Mouse (Mus musculus) liver, embryonic 15.5 days (tissue): ENCODE data around the gene BC048671. TPM values are rescaled to one million over a fixed set of nuclear protein-coding genes. Genes with fewer than 3 reads are reported as not detected.

Source experiments
- ATAC-seq: fragments of 200-750 bp; cut with Nextera tagmentation; 2 replicates; pipeline ENCODE4 v1.8.0; 2017; ENCODE audit warnings: moderate number of reproducible peaks, mild to moderate bottlenecking, moderate library complexity; ENCODE audit not compliant: insufficient read depth
- H3K27ac ChIP-seq: fragments of 300-500 bp; sonication (generic); replicated peaks from 2 replicates; pipeline ENCODE4 v1.5.1; 2015; ENCODE audit warnings: mild to moderate bottlenecking, inconsistent platforms
- H3K27me3 ChIP-seq: fragments of 300-500 bp; sonication (generic); 2 replicates; pipeline ENCODE4 v1.6.1; 2015; ENCODE audit warnings: mild to moderate bottlenecking, inconsistent platforms
- H3K36me3 ChIP-seq: fragments of 300-500 bp; sonication (generic); replicated peaks from 2 replicates; pipeline ENCODE4 v1.6.1; 2015; ENCODE audit warnings: moderate library complexity, mild to moderate bottlenecking, inconsistent platforms
- H3K4me1 ChIP-seq: fragments of 300-500 bp; sonication (generic); replicated peaks from 2 replicates; pipeline ENCODE4 v1.6.1; 2015; ENCODE audit warnings: inconsistent platforms
- H3K4me2 ChIP-seq: fragments of 300-500 bp; sonication (generic); 2 replicates; pipeline ENCODE4 v1.6.1; 2015; ENCODE audit warnings: moderate library complexity, mild to moderate bottlenecking, inconsistent platforms
- H3K4me3 ChIP-seq: fragments of 300-500 bp; sonication (generic); replicated peaks from 2 replicates; pipeline ENCODE4 v1.5.1; 2015; ENCODE audit warnings: mild to moderate bottlenecking, inconsistent platforms
- H3K9ac ChIP-seq: fragments of 300-500 bp; sonication (generic); 2 replicates; pipeline ENCODE4 v1.6.1; 2015; ENCODE audit warnings: moderate library complexity, mild to moderate bottlenecking, inconsistent platforms
- H3K9me3 ChIP-seq: fragments of 300-500 bp; sonication (generic); replicated peaks from 2 replicates; pipeline ENCODE4 v1.6.1; 2016; ENCODE audit warnings: inconsistent platforms
- WGBS: fragments of 180-500 bp; shearing (Covaris S2); methylation state at CpG from one replicate; pipeline ENCODE4 v1.1.7; 2015; ENCODE audit warnings: mixed read lengths; ENCODE audit not compliant: insufficient replicate concordance; 5-methylcytosine and 5-hydroxymethylcytosine counted together
- polyA plus RNA-seq: library from polyadenylated mRNA; unstranded; fragments of >200 nt; fragmentation: Nextera tagmentation; extraction: Ambion mirVana; gene quantifications from 2 replicates; pipeline ENCODE4 v1.2.1, GENCODE M21; 2015

BC048671 gene
- 0.10 TPM in 1 of 2 replicates, not detected in the other for polyA plus RNA-seq

DNA sequence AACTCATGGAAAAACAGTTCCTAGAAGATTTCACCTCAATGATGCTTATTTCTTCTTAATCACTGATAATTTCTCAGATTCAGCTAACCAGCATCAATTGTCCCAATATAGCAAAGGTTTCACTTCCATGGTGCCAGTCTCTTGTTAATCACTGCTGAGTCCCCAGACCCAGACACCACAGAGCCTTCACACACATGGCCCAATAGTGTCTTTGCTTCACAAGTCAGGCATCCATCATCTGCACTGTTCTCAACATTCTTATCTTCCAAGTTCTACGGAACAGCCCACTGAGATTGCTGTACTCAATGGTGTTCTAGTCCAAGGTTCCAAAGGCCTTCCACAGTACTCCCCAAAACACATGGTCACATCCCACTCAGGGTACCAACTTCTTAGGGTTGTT lies at the start of gene BC048671:
Gene BC048671, plus strand, starts transcription at position 301 of the 400 bp plus-strand sequence.
- 73% methylated on average over 1 of the region's 1 CpGs for WGBS
- H3K4me2 ChIP-seq, result no peak within 1 kb of the TSS
- H3K36me3 ChIP-seq, result no peaks in the 10 kb centered on the region
- no peak for ATAC-seq
- no peak within 1 kb of the TSS for H3K9ac ChIP-seq
- no peaks in the 10 kb centered on the region for H3K9me3 ChIP-seq
- no peaks in the 10 kb centered on the region for H3K4me1 ChIP-seq
- no peak within 1 kb of the TSS for H3K4me3 ChIP-seq
- H3K27ac ChIP-seq, result no peak within 1 kb of the TSS
- no peaks in the 10 kb centered on the region for H3K27me3 ChIP-seq

DNA sequence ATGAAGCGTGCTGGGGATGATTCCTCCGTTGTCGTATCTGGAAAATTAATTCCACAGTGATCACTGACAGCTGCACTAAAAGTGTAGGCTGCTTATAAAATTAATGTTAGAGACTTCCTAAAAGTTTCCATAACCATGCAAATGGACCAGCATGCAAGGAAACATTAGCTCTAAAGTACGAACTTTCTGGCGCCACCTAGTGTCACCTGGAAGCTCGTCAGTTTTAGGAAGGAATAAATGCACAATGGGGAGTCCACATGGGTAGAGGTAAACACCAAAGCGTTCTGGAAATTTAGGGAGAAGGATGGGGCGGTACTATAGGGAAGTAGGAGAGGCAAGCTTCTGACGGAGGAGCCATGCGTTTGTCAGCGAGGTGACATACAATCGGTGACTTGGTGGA lies 12.8 kb upstream of the BC048671 start:
- WGBS, result 39% methylated on average over 12 of the region's 12 CpGs
- Histone ChIP-seq H3K9ac (no peak overlapping the region), H3K27ac (no peak overlapping the region), H3K4me1 (no peaks in the 10 kb centered on the region), H3K4me3 (no peak overlapping the region), H3K27me3 (no peaks in the 10 kb centered on the region), H3K4me2 (no peak overlapping the region), H3K9me3 (no peaks in the 10 kb centered on the region), H3K36me3 (no peaks in the 10 kb centered on the region)
- ATAC-seq, result no peak

DNA sequence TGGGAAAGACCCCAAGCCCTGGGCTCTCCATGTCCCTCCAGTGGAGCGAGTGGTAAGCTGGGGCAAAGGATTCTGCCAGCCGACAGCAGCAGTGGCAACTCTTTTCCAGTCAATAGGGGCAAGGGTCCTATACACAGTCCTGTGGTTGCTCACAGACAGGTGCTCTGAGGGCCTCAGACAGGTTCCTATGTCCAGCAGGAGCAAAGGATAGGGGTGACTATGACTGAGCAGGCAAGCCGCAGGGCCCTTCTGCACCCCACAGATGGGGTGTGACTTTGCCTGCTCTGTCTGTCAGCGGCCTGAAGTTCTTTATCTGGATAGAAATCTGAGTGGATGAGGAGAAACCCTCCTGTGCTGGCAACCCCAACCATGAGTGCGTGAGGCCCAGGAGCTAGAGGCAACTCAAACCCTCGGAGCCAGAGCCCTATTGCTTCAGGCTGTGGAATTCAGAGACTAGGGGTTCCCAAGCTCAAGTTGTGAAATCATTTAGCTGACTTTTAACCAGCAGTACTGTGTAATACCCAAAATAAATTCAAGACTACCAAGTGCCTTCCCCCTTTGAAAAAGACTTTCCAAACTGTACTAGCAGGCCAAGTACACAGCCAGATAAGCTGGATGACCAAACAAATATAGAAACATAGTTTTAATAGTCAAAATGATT lies 5.4 kb downstream of the BC048671 start:
- H3K4me3 ChIP-seq, result no peak overlapping the region
- no peak overlapping the region for H3K9ac ChIP-seq
- peak overlapping the region; percentile 48; the same call in 1 of the 2 replicates for H3K27ac ChIP-seq
- H3K27me3 ChIP-seq, result no peaks in the 10 kb centered on the region
- no peak overlapping the region for H3K4me2 ChIP-seq
- H3K4me1 ChIP-seq, result no peaks in the 10 kb centered on the region
- peak; percentile 68 for ATAC-seq
- WGBS, result 56% methylated on average over 6 of the region's 6 CpGs
- H3K36me3 ChIP-seq, result 0 out of 2 replicates have a peak, but pooled peaks cover 6% of the 10 kb centered on the region
- no peaks in the 10 kb centered on the region for H3K9me3 ChIP-seq

DNA sequence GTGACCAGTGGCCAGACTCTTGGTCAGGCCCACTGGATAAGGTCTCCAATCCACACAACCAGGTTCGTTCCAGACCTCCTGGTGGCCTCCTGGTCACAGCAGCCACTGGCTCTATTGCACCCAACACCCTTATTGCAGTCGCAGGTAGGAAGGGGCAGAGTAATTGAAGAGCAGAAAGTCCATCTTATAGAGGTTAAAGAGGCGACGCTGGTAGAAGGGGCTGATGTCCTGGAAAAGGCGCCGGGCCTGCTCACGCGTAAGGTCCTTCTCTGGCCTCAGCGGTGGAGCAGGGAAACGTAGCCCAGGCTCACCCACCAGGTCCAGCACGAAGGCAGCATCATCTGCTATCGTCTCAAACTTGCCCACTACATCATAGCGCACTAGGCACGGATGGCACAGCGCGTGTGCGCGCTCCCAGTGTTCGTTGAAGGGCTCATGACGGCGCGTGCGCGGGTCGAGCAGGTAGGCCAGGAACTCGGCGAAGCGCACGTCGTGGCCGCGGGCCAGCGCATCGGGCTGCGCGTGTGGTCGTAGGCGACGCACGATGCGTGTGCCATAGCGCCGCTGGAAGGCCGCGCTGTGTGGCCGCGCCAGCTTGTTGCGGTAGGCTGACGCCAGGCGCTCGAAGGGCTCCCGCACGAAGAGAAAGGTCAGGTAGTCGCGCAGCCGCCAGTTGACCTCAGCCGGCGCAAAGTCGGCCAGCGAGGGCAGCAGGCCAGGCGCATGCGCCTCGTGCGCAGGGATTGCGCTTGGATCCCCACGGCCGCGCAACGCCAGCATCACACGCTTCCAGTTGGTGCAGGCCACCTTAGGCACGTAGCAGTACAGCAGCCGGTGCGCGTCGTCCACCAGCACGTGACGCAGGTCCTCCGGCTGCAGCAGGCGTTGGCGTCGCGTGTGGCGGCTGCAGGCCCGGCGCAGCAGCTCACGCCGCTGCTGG lies 8.1 kb downstream of the BC048671 start:
- H3K27ac ChIP-seq, result no peak overlapping the region
- WGBS, result 80% methylated on average over 87 of the region's 87 CpGs
- ATAC-seq, result no peak

DNA sequence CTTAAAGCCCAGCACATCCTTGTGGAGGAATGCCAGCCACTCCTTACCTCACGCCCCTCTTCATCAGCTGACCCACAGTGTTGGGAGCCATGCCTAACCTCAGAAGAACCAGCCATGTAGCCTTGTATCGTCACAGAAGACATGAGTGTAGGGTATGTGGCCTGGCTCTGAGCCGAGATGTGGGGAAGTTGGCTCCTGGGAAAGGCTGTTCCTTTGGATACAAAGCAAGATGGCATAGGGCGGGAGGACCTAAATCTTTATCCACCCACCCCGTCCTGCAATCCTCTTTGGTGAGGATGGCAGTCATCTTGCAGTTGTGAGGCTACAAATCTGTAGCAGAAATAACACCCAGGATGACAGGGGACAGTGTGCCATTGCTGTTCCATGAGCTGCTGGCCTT lies 14.9 kb downstream of the BC048671 start:
- ATAC-seq, result no peak
- Histone ChIP-seq H3K4me2 (no peak overlapping the region), H3K4me1 (peaks cover 10% of the 10 kb centered on the region), H3K36me3 (no peaks in the 10 kb centered on the region; the same call in 1 of the 2 replicates), H3K9me3 (no peaks in the 10 kb centered on the region), H3K9ac (no peak overlapping the region), H3K4me3 (no peak overlapping the region), H3K27me3 (no peaks in the 10 kb centered on the region), H3K27ac (no peak overlapping the region)
- 58% methylated on average over 5 of the region's 5 CpGs for WGBS

More for the DNA sequence above, 8.1 kb downstream of the BC048671 start:
- no peak overlapping the region for H3K4me3 ChIP-seq
- H3K36me3 ChIP-seq, result 0 out of 2 replicates have a peak, but pooled peaks cover 6% of the 10 kb centered on the region
- no peaks in the 10 kb centered on the region for H3K9me3 ChIP-seq
- no peak overlapping the region for H3K4me2 ChIP-seq
- H3K4me1 ChIP-seq, result no peaks in the 10 kb centered on the region
- H3K9ac ChIP-seq, result no peak overlapping the region
- no peaks in the 10 kb centered on the region for H3K27me3 ChIP-seq

DNA sequence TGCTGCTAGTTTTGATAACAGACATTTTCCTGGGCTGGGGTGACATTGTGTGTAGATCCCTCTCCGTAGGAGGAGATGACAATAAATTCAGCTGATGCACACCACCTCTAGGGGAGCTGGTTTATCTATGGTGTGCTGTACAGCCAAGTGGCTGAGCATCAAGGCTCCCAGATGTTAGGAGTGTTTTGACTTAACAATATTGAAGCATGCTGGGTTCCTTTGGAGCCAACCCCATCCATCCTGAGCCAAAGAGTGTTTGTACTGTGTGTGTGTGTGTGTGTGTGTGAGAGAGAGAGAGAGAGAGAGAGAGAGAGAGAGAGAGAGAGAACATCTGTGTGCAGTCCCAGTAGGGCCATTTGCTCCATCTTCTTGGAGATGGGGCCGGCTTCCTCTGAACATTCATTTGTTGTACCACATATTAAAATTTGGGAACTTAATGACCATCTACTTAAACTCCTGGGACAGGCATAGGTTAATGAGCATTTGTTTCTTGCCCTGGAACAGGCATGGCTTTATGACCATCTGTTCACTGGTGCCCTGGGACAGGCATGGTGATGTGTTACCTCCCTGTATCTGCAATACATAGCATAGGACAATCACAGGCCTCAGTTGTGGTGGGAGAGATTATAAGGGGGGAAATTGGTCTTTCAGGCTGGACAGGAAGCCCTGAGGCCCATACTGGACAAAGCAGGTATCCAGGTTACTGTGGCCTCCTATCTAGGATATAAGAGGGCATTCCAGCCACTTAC lies 16.7 kb downstream of the BC048671 start:
- Histone ChIP-seq H3K4me3 (no peak overlapping the region), H3K36me3 (no peaks in the 10 kb centered on the region; the same call in 1 of the 2 replicates), H3K4me2 (no peak overlapping the region), H3K9ac (no peak overlapping the region), H3K27ac (no peak overlapping the region), H3K9me3 (no peaks in the 10 kb centered on the region), H3K27me3 (no peaks in the 10 kb centered on the region), H3K4me1 (peaks cover 16% of the 10 kb centered on the region)
- no peak for ATAC-seq
- WGBS, result 67% methylated on average over 2 of the region's 2 CpGs

DNA sequence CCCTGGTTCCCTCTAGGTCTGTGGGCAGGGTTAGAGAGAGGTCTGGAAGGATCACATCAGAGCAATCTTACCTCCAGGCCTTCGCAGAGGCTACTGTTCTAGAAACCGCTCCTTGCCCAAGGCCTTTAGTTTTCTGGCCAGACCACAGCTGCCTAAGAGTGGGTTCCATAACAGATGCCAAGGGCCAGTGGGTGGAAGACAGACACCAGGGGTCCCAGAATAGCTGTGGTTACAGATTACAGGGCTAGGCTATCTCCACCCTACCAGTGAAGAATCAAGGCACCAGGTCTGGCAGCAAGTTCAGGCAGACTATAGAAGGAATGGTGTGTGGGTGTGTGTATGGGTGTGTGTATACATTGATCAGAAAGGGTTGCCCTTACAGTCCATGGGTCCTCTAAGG lies 18.0 kb downstream of the BC048671 start:
- H3K9ac ChIP-seq, result no peak overlapping the region
- 69% methylated on average over 2 of the region's 2 CpGs for WGBS
- ATAC-seq, result no peak

DNA sequence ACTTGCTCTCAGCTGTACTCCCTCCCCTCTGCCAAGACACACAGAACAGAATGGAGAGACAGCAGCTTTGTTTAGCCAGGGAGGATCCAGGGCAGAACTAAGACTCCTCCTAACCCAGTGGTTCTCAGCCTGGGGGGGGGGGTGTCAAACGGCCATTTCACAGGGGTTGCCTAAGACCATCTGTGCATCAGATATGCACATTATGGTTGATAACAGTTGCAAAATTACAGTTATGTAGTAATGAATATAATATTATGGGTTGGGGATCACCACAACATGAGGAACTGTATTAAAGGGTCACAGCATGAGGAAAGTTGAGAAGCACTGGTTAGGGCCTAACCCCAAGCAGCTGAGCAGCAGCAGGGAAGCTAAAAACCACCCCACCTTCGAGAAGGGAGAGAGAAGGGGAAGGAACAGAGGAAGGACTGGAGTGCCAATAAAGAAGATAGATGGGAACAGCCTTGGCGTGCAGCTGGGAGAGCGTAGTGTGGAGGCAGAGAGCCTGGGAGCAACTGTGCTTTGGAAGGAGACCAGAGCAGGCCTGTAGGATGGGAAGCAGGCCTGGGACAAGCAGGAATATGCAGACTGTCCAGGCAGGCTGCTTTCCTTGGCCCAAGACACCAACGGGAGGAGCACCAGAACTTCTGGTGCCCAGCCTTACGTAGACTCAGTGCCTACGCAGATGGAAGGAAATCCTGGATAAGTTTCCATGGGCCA lies 18.6 kb downstream of the BC048671 start:
- no peaks in the 10 kb centered on the region for H3K9me3 ChIP-seq
- no peak overlapping the region for H3K4me3 ChIP-seq
- no peak overlapping the region; the same call in 1 of the 2 replicates for H3K4me2 ChIP-seq
- no peaks in the 10 kb centered on the region for H3K27me3 ChIP-seq
- 60% methylated on average over 7 of the region's 7 CpGs for WGBS
- no peak for ATAC-seq
- peaks cover 16% of the 10 kb centered on the region for H3K4me1 ChIP-seq
- H3K27ac ChIP-seq, result peak overlapping the region; percentile 45; the same call in 1 of the 2 replicates
- H3K36me3 ChIP-seq, result no peaks in the 10 kb centered on the region; the same call in 1 of the 2 replicates
- no peak overlapping the region for H3K9ac ChIP-seq

More for the DNA sequence above, 18.0 kb downstream of the BC048671 start:
- Histone ChIP-seq H3K4me3 (no peak overlapping the region), H3K36me3 (no peaks in the 10 kb centered on the region; the same call in 1 of the 2 replicates), H3K4me1 (peaks cover 16% of the 10 kb centered on the region), H3K4me2 (no peak overlapping the region), H3K27ac (0 out of 2 replicates have a peak overlapping the region, but pooled peaks have one; percentile 14), H3K9me3 (no peaks in the 10 kb centered on the region), H3K27me3 (no peaks in the 10 kb centered on the region)

DNA sequence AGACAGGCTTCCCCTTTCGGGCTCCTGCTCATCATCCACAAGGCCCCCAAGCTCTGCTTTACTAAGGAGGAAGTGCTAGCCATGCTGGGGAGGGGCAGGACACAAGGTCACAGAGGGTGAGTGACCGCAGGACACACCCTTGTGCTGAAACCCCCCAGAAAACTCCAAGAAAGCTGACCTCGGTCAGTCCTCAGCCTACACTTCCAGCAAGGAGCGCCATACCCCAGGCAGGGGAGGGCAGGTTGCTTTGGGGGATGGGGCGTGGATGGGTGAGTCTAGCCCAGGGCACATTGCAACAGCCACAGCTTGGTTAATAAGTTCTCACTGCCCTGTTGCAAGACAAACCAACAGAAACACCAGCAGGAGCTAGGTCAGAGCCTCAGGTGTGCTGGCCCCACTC lies 19.4 kb downstream of the BC048671 start:
- WGBS, result 47% methylated on average over 5 of the region's 5 CpGs
- Histone ChIP-seq H3K36me3 (no peaks in the 10 kb centered on the region; the same call in 1 of the 2 replicates), H3K4me1 (peaks cover 16% of the 10 kb centered on the region), H3K4me2 (peak overlapping the region; percentile 25), H3K4me3 (no peak overlapping the region), H3K27ac (peak overlapping the region; percentile 79), H3K9ac (no peak overlapping the region), H3K9me3 (no peaks in the 10 kb centered on the region), H3K27me3 (no peaks in the 10 kb centered on the region)
- ATAC-seq, result peak; percentile 66

DNA sequence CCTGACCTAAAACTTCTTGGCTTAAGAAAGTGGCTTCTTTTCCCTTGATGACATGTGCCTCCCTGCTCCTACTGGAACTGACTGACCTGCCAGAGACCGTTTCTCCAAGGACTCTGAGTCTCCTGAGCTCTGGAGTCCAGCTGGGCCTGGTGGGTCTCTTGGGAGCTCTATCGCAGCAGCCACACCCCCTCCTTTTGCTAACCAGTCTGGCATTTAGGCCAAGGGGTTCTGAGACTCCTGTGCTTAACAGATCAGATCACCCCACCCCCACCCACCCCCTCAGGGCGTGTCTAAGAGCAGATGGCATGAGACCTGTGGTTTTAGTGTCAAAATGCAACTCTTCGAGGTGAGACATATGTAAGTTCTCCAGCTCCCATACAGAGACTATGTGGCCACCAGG lies 20.8 kb downstream of the BC048671 start:
- H3K9ac ChIP-seq, result no peak overlapping the region
- no peak for ATAC-seq
- H3K27ac ChIP-seq, result peak overlapping the region; percentile 79; the same call in 1 of the 2 replicates
- H3K9me3 ChIP-seq, result no peaks in the 10 kb centered on the region
- no peak overlapping the region for H3K4me3 ChIP-seq
- H3K4me2 ChIP-seq, result no peak overlapping the region
- no peaks in the 10 kb centered on the region for H3K27me3 ChIP-seq
- 19% methylated on average over 4 of the region's 4 CpGs for whole genome bisulfite sequencing
- peaks cover 16% of the 10 kb centered on the region for H3K4me1 ChIP-seq
- no peaks in the 10 kb centered on the region for H3K36me3 ChIP-seq
